Mouse (Mus musculus) neural tube, embryonic 14.5 days (tissue): ENCODE measurements around the gene Cdc14b. TPM values are rescaled to one million over a fixed set of nuclear protein-coding genes. Genes with fewer than 3 reads are reported as not detected.

Experiments
- ATAC-seq: fragments of 200-750 bp; cut with Nextera tagmentation; 2 replicates; pipeline ENCODE4 v1.8.0; 2017; ENCODE audit warnings: low read depth, mild to moderate bottlenecking, moderate TSS enrichment, moderate library complexity
- H3K27ac ChIP-seq: fragments of 300-500 bp; sonication (generic); 2 replicates; pipeline ENCODE4 v1.5.1; 2014; ENCODE audit warnings: low read depth, mild to moderate bottlenecking, control low read depth, low read length, moderate library complexity, mixed read lengths
- H3K27me3 ChIP-seq: fragments of 300-500 bp; sonication (generic); 2 replicates; pipeline ENCODE4 v1.6.1; 2014; ENCODE audit warnings: low read length; ENCODE audit not compliant: control insufficient read depth, insufficient read depth
- H3K36me3 ChIP-seq: fragments of 300-500 bp; sonication (generic); 2 replicates; pipeline ENCODE4 v1.6.1; 2014; ENCODE audit warnings: low read length, mixed read lengths; ENCODE audit not compliant: control insufficient read depth, insufficient read depth
- H3K4me1 ChIP-seq: fragments of 300-500 bp; sonication (generic); 2 replicates; pipeline ENCODE4 v1.6.1; 2014; ENCODE audit warnings: low read length; ENCODE audit not compliant: control insufficient read depth, insufficient read depth
- H3K4me2 ChIP-seq: fragments of 300-500 bp; sonication (generic); 2 replicates; pipeline ENCODE4 v1.6.1; 2014; ENCODE audit warnings: mild to moderate bottlenecking, low read depth, low read length, control low read depth
- H3K4me3 ChIP-seq: fragments of 300-500 bp; sonication (generic); 2 replicates; pipeline ENCODE4 v1.5.1; 2014; ENCODE audit warnings: low read depth, low read length, control low read depth, mixed read lengths
- H3K9ac ChIP-seq: fragments of 300-500 bp; sonication (generic); replicated peaks from 2 replicates; pipeline ENCODE4 v1.6.1; 2014; ENCODE audit warnings: low read depth, mild to moderate bottlenecking, control low read depth, low read length, mixed read lengths
- H3K9me3 ChIP-seq: fragments of 300-500 bp; sonication (generic); 2 replicates; pipeline ENCODE4 v1.6.1; 2016; ENCODE audit warnings: low read length; ENCODE audit not compliant: control insufficient read depth
- WGBS: fragments of 180-500 bp; shearing (Covaris S2); extraction: QIAGEN DNeasy Blood & Tissue Kit; methylation state at CpG from one replicate; pipeline ENCODE4 v1.1.7; 2014; 5-methylcytosine and 5-hydroxymethylcytosine counted together
- polyA plus RNA-seq: library from polyadenylated mRNA; unstranded; fragments of >200 nt; fragmentation: Nextera tagmentation; extraction: Ambion mirVana; gene quantifications from 2 replicates; pipeline ENCODE4 v1.2.1, GENCODE M21; 2014

Cdc14b gene
- polyA plus RNA-seq, 1 experiment from 2014 or later = 4.0 TPM

DNA sequence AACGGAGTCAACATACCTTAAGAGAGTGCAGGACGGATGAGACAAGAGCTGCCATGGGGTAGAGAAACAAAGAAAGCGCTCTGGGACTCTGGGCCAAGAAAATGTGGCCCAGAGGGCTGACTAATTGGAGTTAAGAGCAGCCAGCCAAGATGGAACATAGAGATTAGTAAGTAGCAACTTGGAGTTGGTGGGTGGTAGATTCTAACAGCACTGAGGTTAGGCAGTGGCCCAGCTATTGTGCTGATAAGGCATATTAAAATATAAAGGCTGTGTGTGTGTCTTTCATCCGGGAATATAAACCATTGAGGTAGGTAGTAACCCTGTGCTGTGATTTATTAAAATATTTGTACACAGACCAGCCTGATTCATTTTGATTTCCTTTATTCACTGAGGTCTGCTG lies 11.2 kb upstream of the Cdc14b start:
- Histone ChIP-seq H3K4me2 (no peak overlapping the region), H3K27me3 (no peaks in the 10 kb centered on the region), H3K9ac (no peak overlapping the region), H3K4me3 (no peak overlapping the region), H3K27ac (no peak overlapping the region), H3K4me1 (no peaks in the 10 kb centered on the region), H3K9me3 (no peaks in the 10 kb centered on the region), H3K36me3 (no peaks in the 10 kb centered on the region)
- 84% methylated on average over 4 of the region's 4 CpGs for WGBS
- ATAC-seq = no peak

DNA sequence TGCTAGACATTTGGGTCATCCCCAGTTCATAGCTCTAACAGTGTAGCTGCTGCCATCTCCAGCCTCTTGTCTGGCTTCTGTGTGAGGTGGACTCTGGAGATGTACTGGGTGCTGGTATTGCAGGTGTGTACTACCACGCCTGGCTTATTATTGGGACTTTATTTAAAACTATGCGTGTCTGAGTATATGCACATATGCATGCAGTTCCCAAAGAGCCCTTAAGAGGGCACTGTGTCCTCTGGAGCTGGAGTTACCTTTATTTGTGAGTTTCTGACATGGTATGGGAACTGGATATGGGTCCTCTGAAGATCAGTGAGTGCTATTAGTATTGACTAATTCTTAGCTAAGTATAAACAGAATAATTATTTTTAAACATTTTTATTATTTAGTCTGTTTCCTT lies 9.6 kb upstream of the Cdc14b start:
- no peaks in the 10 kb centered on the region for H3K4me1 ChIP-seq
- no peak overlapping the region for H3K27ac ChIP-seq
- H3K4me2 ChIP-seq = no peak overlapping the region
- ATAC-seq = no peak
- no peaks in the 10 kb centered on the region for H3K9me3 ChIP-seq
- 97% methylated on average over 2 of the region's 2 CpGs for WGBS
- no peak overlapping the region for H3K4me3 ChIP-seq
- H3K36me3 ChIP-seq = no peaks in the 10 kb centered on the region
- H3K27me3 ChIP-seq = no peaks in the 10 kb centered on the region
- no peak overlapping the region for H3K9ac ChIP-seq

DNA sequence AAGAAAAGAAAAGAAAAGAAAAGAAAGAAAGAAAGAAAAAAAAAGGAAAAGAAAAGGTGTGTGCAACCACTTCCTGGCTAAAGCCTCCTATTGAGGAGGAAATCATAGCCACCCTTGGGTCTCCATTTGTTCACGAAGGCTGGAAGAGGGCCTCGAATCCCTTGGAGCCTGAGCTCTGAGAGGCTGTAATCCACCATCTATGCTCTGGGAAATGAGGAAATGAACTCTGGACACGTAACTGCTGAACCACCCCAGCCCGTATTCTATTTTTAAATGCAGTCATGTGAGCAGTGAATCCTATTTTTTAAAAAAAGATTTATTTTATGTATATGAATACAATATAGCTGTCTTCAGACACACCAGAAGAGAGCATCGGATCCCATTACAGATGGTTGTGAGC lies 5.8 kb upstream of the Cdc14b start:
- no peaks in the 10 kb centered on the region for H3K36me3 ChIP-seq
- no peak overlapping the region for H3K27ac ChIP-seq
- ATAC-seq = no peak
- H3K9me3 ChIP-seq = no peaks in the 10 kb centered on the region
- H3K4me3 ChIP-seq = no peak overlapping the region
- H3K27me3 ChIP-seq = no peaks in the 10 kb centered on the region
- no peak overlapping the region for H3K4me2 ChIP-seq
- no peak overlapping the region for H3K9ac ChIP-seq
- H3K4me1 ChIP-seq = no peaks in the 10 kb centered on the region
- WGBS = 84% methylated on average over 5 of the region's 5 CpGs

DNA sequence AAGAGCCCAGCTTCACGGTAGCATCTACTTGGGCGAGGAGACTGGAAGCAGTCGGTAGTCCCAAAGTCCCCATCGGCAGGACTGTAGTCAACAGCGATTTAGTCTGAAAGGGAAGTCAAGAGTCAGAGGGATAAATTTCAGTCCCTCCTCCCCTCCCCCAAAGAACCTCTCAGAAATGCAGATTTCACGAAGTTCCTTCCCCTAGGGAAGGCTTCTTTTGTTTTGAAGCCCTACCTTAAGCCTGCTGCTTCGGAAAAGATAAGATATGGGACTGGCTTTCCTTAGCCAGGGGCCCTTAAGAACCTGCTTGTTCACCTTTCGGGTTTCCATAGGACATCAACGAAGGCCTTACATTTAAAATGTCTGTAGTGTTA lies 651 bp upstream of the Cdc14b start:
- H3K4me1 ChIP-seq = 0 out of 2 replicates have a peak, but pooled peaks cover 6% of the 10 kb centered on the region
- H3K36me3 ChIP-seq = no peaks in the 10 kb centered on the region
- H3K9me3 ChIP-seq = no peaks in the 10 kb centered on the region
- WGBS = 16% methylated on average over 9 of the region's 9 CpGs
- H3K27ac ChIP-seq = no peak overlapping the region
- ATAC-seq = no peak
- peak overlapping the region; percentile 100 for H3K4me2 ChIP-seq
- peak overlapping the region; percentile 78; the same call in 1 of the 2 replicates for H3K4me3 ChIP-seq
- H3K9ac ChIP-seq = no peak overlapping the region
- peaks cover 9% of the 10 kb centered on the region for H3K27me3 ChIP-seq

DNA sequence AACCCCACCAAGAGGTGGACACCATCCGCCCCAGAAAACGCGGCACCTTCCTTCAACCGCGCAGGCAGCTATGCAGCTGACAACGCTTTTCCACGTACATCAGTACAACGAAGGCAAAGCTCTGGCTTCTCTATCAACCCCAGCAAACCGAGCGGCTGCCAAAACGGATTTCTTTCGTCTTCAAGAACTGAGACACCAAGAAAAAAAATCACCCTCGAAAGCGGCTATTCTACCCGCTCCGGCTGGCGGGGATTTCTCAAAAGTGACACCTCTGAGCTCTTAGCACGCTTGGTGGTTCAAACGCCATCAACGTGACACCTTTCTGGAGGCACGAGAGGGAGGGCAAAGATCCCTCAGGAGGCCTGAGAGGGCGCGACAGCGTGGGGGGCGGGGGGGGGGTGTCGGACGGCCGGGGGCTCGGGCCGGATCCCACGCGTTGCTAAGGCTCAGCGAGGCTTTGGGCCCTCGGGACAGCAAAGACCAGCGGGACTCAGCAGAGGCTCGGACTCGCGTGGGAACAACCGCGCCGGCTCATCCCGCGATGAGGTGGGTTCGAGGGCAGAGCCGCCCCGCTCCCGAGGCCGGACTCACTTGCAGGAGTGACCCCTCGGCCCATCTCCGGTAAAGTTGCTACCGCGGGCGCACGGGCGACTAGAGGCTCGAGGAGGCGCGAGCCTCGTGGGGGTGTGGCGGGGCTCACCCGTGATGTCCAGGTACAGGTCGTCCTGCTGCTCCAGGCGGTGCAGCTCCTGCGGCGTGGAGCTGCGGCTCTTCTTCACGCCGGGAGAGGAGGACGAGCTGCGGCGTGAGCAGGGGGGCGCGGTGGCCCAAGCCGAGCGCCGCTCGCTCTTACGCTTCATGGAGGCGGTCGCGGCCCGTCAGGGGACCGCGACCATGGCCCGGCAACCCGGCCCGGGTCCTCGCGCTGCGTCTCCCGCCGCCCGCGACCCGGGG lies 922 bp downstream of the Cdc14b start:
- Histone ChIP-seq H3K4me2 (peak overlapping the region; percentile 100), H3K27ac (no peak overlapping the region), H3K9ac (peak overlapping the region; percentile 69), H3K36me3 (no peaks in the 10 kb centered on the region), H3K9me3 (no peaks in the 10 kb centered on the region), H3K27me3 (peaks cover 9% of the 10 kb centered on the region), H3K4me3 (peak overlapping the region; percentile 78), H3K4me1 (0 out of 2 replicates have a peak, but pooled peaks cover 6% of the 10 kb centered on the region)
- ATAC-seq = peak; percentile 82
- under 1% methylated on average over 77 of the region's 95 CpGs for WGBS

DNA sequence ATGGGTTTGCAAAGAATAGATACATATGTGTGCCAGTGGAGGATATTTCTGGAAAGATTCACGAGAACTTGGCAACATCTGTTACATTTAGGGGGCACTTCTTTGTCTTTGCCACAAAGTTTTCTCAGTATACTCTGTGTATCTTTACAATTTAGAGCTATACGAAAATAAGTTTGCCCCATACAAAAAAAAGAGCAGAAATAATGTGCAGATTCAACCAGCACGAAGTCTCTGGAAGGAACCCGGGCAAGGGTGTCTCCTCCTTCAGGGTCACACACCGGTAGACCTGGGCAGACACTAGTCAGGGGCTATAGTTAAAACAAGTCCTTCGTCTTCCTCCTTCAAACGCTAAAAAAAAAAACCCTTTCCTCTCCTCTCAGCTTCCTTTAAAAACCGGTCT lies 1.7 kb downstream of the Cdc14b start:
- 0 out of 2 replicates have a peak, but pooled peaks cover 6% of the 10 kb centered on the region for H3K4me1 ChIP-seq
- H3K27me3 ChIP-seq = peaks cover 9% of the 10 kb centered on the region
- H3K27ac ChIP-seq = no peak overlapping the region
- no peaks in the 10 kb centered on the region for H3K9me3 ChIP-seq
- WGBS = 61% methylated on average over 8 of the region's 8 CpGs
- no peaks in the 10 kb centered on the region for H3K36me3 ChIP-seq
- peak overlapping the region; percentile 78; the same call in 1 of the 2 replicates for H3K4me3 ChIP-seq
- H3K4me2 ChIP-seq = peak overlapping the region; percentile 100; the same call in 1 of the 2 replicates
- H3K9ac ChIP-seq = no peak overlapping the region
- no peak for ATAC-seq

DNA sequence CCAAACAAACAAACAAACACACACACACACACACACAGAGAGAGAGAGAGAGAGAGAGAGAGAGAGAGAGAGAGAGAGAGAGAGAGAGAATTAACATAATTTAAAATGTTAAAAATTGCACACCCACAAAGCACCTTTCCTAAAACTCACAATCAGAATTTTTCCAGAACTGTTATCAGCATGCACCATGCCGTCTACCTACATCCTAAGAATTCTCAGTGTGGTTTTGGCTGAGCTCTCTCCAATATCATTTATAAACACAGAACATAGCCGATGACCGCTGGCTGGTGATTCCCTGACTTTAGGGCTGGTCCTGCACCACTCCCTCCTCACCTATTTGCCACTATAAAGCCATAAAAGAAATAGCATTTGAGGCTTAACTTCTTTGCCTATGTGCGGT lies 6.7 kb downstream of the Cdc14b start:
- no peak overlapping the region for H3K4me2 ChIP-seq
- H3K27me3 ChIP-seq = no peaks in the 10 kb centered on the region
- no peak overlapping the region for H3K4me3 ChIP-seq
- no peaks in the 10 kb centered on the region for H3K36me3 ChIP-seq
- no peak overlapping the region for H3K27ac ChIP-seq
- no peaks in the 10 kb centered on the region for H3K4me1 ChIP-seq
- H3K9me3 ChIP-seq = no peaks in the 10 kb centered on the region
- H3K9ac ChIP-seq = no peak overlapping the region
- 47% methylated on average over 4 of the region's 4 CpGs for WGBS
- ATAC-seq = no peak

DNA sequence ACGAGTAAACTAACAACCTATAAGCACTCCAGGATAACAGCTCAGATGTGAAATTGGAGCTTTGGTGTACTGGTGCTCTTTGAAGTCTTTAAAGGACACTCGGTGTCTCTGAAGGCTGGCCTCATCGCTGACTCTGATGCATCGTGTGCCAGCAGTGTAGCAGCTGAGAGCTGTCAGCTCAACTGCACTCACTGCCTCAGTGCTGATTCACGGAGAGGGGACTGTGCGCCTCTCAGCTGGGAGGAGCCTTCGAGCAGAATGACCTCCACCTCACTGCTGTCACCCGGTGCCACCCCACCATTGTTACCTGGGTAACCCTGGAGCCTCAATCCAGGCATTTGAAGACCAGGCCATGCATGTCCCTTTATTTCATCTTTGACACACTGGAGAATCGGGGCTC lies 7.9 kb downstream of the Cdc14b start:
- H3K9me3 ChIP-seq = no peaks in the 10 kb centered on the region
- H3K4me2 ChIP-seq = no peak overlapping the region
- H3K27me3 ChIP-seq = no peaks in the 10 kb centered on the region
- no peak for ATAC-seq
- no peak overlapping the region for H3K9ac ChIP-seq
- H3K4me1 ChIP-seq = no peaks in the 10 kb centered on the region
- no peak overlapping the region for H3K4me3 ChIP-seq
- no peak overlapping the region for H3K27ac ChIP-seq
- WGBS = 15% methylated on average over 9 of the region's 9 CpGs
- H3K36me3 ChIP-seq = no peaks in the 10 kb centered on the region

DNA sequence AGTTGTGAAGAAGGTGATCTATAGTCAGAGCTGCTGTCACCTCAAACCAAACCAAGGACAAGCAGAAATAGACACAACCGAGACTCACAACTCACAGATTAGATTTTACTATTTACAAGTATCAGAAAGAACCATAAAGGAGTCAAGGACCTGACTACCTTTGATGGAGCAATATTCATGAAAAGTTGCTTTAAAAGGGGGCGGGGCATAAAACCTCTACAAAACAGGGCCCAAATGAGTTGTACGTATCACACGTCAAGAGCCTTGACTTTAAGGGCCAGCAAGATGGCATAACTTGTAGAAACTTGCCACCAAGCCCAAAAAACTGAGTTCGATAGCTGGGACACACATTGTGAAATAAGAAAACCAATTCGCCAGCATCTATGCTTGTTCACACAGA lies 10.5 kb downstream of the Cdc14b start:
- Histone ChIP-seq H3K4me3 (no peak overlapping the region), H3K4me2 (no peak overlapping the region), H3K27ac (no peak overlapping the region), H3K4me1 (no peaks in the 10 kb centered on the region), H3K9me3 (no peaks in the 10 kb centered on the region), H3K9ac (no peak overlapping the region), H3K27me3 (no peaks in the 10 kb centered on the region), H3K36me3 (no peaks in the 10 kb centered on the region)
- no peak for ATAC-seq
- 97% methylated on average over 6 of the region's 6 CpGs for WGBS
